Mouse (Mus musculus): ENCODE measurements around the gene Olfr1197.

The Olfr1197 gene

DNA sequence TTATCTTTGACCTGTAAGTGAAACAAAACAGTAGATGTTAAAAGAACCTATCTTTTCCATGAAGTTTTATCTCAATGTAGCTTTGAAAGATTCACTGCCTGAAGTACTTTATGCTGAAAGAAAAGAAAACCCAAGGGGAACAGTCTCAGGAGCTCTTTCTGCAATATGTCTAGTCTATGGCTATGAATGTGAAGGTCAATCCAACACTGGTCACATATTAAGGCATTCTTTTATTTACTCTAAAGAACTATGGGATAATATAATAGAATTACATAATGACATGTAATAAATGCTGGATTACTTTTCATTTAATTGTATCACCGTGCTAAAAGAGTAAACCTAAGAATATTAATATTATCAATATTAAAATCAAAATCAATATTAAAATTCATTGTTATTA, at the start of gene Olfr1197:
Gene Olfr1197, minus strand, starts transcription at position 101 of the 400 bp plus-strand sequence.
- no peak for DNase-seq

GRCm38 (mm10) chr2:88770388-88770787, 38.2 kb upstream of the Olfr1197 start, which contains the start of gene Olfr1200:
TSS of gene Olfr1200 (minus strand) at chr2:88770488.
- DNase-seq: no peak

GRCm38 (mm10) chr2:88760369-88760768, 28.2 kb upstream of the Olfr1197 start, which contains the start of gene Olfr1199:
TSS of gene Olfr1199 (minus strand) at chr2:88760469.
- no peak for DNase-seq

GRCm38 (mm10) chr2:88751270-88751669, 19.1 kb upstream of the Olfr1197 start, which contains the start of gene Olfr1198:
TSS of gene Olfr1198 (minus strand) at chr2:88751370.
- no peak for DNase-seq

- DNase-seq: no peak
These were observed 11.2 kb upstream of the Olfr1197 start for GRCm38 (mm10) chr2:88743379-88743778.

DNA sequence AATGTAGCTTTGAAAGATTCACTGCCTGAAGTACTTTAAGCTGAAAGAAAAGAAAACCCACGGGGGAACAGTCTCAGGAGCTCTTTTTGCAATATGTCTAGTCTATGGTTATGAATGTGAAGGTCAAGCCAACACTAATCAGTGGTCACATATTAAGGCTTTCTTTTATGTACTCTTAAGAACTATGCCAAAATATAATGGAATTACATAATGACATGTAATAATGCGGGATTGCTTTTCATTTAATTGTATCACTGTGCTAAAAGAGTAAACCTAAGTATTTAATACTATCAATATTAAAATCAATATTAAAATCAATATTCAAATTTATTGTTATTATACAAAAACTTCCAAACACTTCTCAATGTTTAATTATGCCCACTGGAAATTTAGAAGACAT, 27.7 kb downstream of the Olfr1197 start, which contains the start of gene Olfr1196:
Gene Olfr1196, minus strand, starts transcription at position 101 of the 400 bp plus-strand sequence.
- no peak for DNase-seq

- no peak for DNase-seq
These were observed 43.1 kb downstream of the Olfr1197 start, which contains the start of gene Olfr1195 for GRCm38 (mm10) chr2:88689087-88689486. TSS of gene Olfr1195 (minus strand) at chr2:88689187.

All from cerebellum, postnatal 36 days (tissue).